Mouse (Mus musculus): ENCODE results near the gene Sec61a2. TPM values are rescaled to one million over a fixed set of nuclear protein-coding genes. Genes with fewer than 3 reads are reported as not detected.

Sec61a2 gene
- polyA plus RNA-seq, 1 experiment from 2014 or later = 74.0 TPM

GRCm38 (mm10) chr2:5851116-5851515, 44.1 kb downstream of the Sec61a2 start:
- Histone ChIP-seq H3K27ac (ENCODE audit: low read depth) (no peak overlapping the region), H3K4me2 (no peak overlapping the region), H3K9ac (no peak overlapping the region), H3K27me3 (ENCODE audit: insufficient read depth, low read length) (no peaks in the 10 kb centered on the region), H3K9me3 (ENCODE audit: low read depth, low read length) (no peaks in the 10 kb centered on the region), H3K4me1 (ENCODE audit: insufficient read depth) (no peaks in the 10 kb centered on the region), H3K36me3 (ENCODE audit: insufficient read depth) (peaks cover 6% of the 10 kb centered on the region; the same call in 1 of the 2 replicates), H3K4me3 (ENCODE audit: low read depth, low read length) (no peak overlapping the region)
- DNase-seq = no peak
- ATAC-seq (ENCODE audit: insufficient read depth) = no peak
- no peak for TF ChIP-seq CTCF (IDR thresholded peaks at IDR 0.05; ENCODE audit: low read depth)
- WGBS = 89% methylated on average over 9 of the region's 9 CpGs

GRCm38 (mm10) chr2:5845826-5846225, 49.4 kb downstream of the Sec61a2 start:
- Histone ChIP-seq H3K27me3 (ENCODE audit: insufficient read depth, low read length) (no peaks in the 10 kb centered on the region), H3K9me3 (ENCODE audit: low read depth, low read length) (no peaks in the 10 kb centered on the region), H3K9ac (peak overlapping the region; percentile 84), H3K27ac (ENCODE audit: low read depth) (no peak overlapping the region; the same call in 1 of the 2 replicates), H3K4me3 (ENCODE audit: low read depth, low read length) (peak overlapping the region; percentile 76), H3K36me3 (ENCODE audit: insufficient read depth) (peaks cover 16% of the 10 kb centered on the region), H3K4me2 (peak overlapping the region; percentile 58), H3K4me1 (ENCODE audit: insufficient read depth) (no peaks in the 10 kb centered on the region)
- TF ChIP-seq CTCF (IDR thresholded peaks at IDR 0.05; ENCODE audit: low read depth) = no peak
- DNase-seq (peak; percentile 50), ATAC-seq (ENCODE audit: insufficient read depth) (no peak)
- 14% methylated on average over 4 of the region's 4 CpGs for WGBS

- DNase-seq = peak; percentile 96
- Histone ChIP-seq H3K27ac (ENCODE audit: low read depth) (peak within 1 kb of the TSS; percentile 91), H3K36me3 (ENCODE audit: insufficient read depth) (peaks cover 21% of the 10 kb centered on the region), H3K4me3 (ENCODE audit: low read depth, low read length) (peak within 1 kb of the TSS; percentile 76), H3K4me1 (ENCODE audit: insufficient read depth) (no peaks in the 10 kb centered on the region), H3K9me3 (ENCODE audit: low read depth, low read length) (no peaks in the 10 kb centered on the region), H3K27me3 (ENCODE audit: insufficient read depth, low read length) (no peaks in the 10 kb centered on the region), H3K9ac (peak within 1 kb of the TSS; percentile 84), H3K4me2 (peak within 1 kb of the TSS; percentile 69)
- TF ChIP-seq CTCF (IDR thresholded peaks at IDR 0.05; ENCODE audit: low read depth) = peak; percentile 86
- peak; percentile 96 for ATAC-seq (ENCODE audit: insufficient read depth)
- under 1% methylated on average over 53 of the region's 53 CpGs for WGBS
These were observed 50.2 kb downstream of the Sec61a2 start, which contains the start of the genes Nudt5 and Cdc123 for GRCm38 (mm10) chr2:5844873-5845631. TSS of gene Nudt5 (plus strand) at chr2:5845019. TSS of gene Cdc123 (minus strand) at chr2:5845164.

- no peaks in the 10 kb centered on the region for H3K4me1 ChIP-seq (ENCODE audit: insufficient read depth)
- peak overlapping the region; percentile 91 for H3K27ac ChIP-seq (ENCODE audit: low read depth)
- 4% methylated on average over 23 of the region's 23 CpGs for WGBS
- H3K4me2 ChIP-seq = peak overlapping the region; percentile 69
- peaks cover 28% of the 10 kb centered on the region for H3K36me3 ChIP-seq (ENCODE audit: insufficient read depth)
- H3K9me3 ChIP-seq (ENCODE audit: low read depth, low read length) = no peaks in the 10 kb centered on the region; the same call in 1 of the 2 replicates
- H3K9ac ChIP-seq = peak overlapping the region; percentile 84
- H3K4me3 ChIP-seq (ENCODE audit: low read depth, low read length) = peak overlapping the region; percentile 76
- ATAC-seq (ENCODE audit: insufficient read depth) (peak; percentile 19; the same call in 1 of the 2 replicates), DNase-seq (no peak)
- no peaks in the 10 kb centered on the region for H3K27me3 ChIP-seq (ENCODE audit: insufficient read depth, low read length)
- no peak for TF ChIP-seq CTCF (IDR thresholded peaks at IDR 0.05; ENCODE audit: low read depth)
These were observed 50.9 kb downstream of the Sec61a2 start for GRCm38 (mm10) chr2:5844181-5844872.

- H3K4me1 ChIP-seq (ENCODE audit: insufficient read depth) = no peaks in the 10 kb centered on the region
- no peak overlapping the region for H3K27ac ChIP-seq (ENCODE audit: low read depth)
- H3K4me2 ChIP-seq = no peak overlapping the region
- H3K27me3 ChIP-seq (ENCODE audit: insufficient read depth, low read length) = no peaks in the 10 kb centered on the region
- peaks cover 45% of the 10 kb centered on the region for H3K36me3 ChIP-seq (ENCODE audit: insufficient read depth)
- ATAC-seq (ENCODE audit: insufficient read depth) (no peak), DNase-seq (no peak)
- no peak overlapping the region for H3K9ac ChIP-seq
- 93% methylated on average over 11 of the region's 11 CpGs for WGBS
- H3K4me3 ChIP-seq (ENCODE audit: low read depth, low read length) = no peak overlapping the region
- no peak for TF ChIP-seq CTCF (IDR thresholded peaks at IDR 0.05; ENCODE audit: low read depth)
- no peaks in the 10 kb centered on the region; the same call in 1 of the 2 replicates for H3K9me3 ChIP-seq (ENCODE audit: low read depth, low read length)
These were observed 54.4 kb downstream of the Sec61a2 start for GRCm38 (mm10) chr2:5840815-5841214.

GRCm38 (mm10) chr2:5825265-5825913, 69.8 kb downstream of the Sec61a2 start:
- no peak for TF ChIP-seq CTCF (IDR thresholded peaks at IDR 0.05; ENCODE audit: low read depth)
- DNase-seq (no peak), ATAC-seq (ENCODE audit: insufficient read depth) (no peak)
- 96% methylated on average over 5 of the region's 5 CpGs for WGBS
- H3K36me3 ChIP-seq (ENCODE audit: insufficient read depth) = peaks cover 54% of the 10 kb centered on the region
- no peaks in the 10 kb centered on the region for H3K27me3 ChIP-seq (ENCODE audit: insufficient read depth, low read length)
- H3K27ac ChIP-seq (ENCODE audit: low read depth) = no peak overlapping the region
- no peak overlapping the region for H3K9ac ChIP-seq
- H3K4me1 ChIP-seq (ENCODE audit: insufficient read depth) = no peaks in the 10 kb centered on the region
- no peak overlapping the region for H3K4me3 ChIP-seq (ENCODE audit: low read depth, low read length)
- no peaks in the 10 kb centered on the region for H3K9me3 ChIP-seq (ENCODE audit: low read depth, low read length)
- H3K4me2 ChIP-seq = no peak overlapping the region
